Mouse (Mus musculus): ENCODE measurements around the gene BC030867. TPM values are rescaled to one million over a fixed set of nuclear protein-coding genes. Genes with fewer than 3 reads are reported as not detected.
A peak's percentile ranks its signal among the peaks of the same experiment; 100 is the strongest.

BC030867 gene
- polyA plus RNA-seq, 1 experiment = 5.2 TPM

GRCm38 (mm10) chr11:102258095-102258494, 9.4 kb downstream of the BC030867 start:
- Histone ChIP-seq H3K36me3 (ENCODE audit: control insufficient read depth, insufficient read depth, low read length) (peaks cover 5% of the 10 kb centered on the region), H3K27ac (ENCODE audit: insufficient read depth, low read depth, low read length) (no peak overlapping the region), H3K4me1 (ENCODE audit: control insufficient read depth, insufficient read depth, insufficient read length, low read length) (no peaks in the 10 kb centered on the region), H3K27me3 (ENCODE audit: control insufficient read depth, insufficient read depth, low read length) (no peaks in the 10 kb centered on the region), H3K4me3 (ENCODE audit: low read depth, low read length) (no peak overlapping the region)
- WGBS = 82% methylated on average over 6 of the region's 6 CpGs
- TF ChIP-seq POLR2A (IDR thresholded peaks at IDR 0.05; ENCODE audit: low read depth, low read length) (no peak), CTCF (IDR thresholded peaks at IDR 0.05; ENCODE audit: extremely low read depth, insufficient read length, insufficient replicate concordance, low read depth, low read length) (no peak)

- Histone ChIP-seq H3K27ac (ENCODE audit: insufficient read depth, low read depth, low read length) (no peak overlapping the region), H3K27me3 (ENCODE audit: control insufficient read depth, insufficient read depth, low read length) (no peaks in the 10 kb centered on the region), H3K4me1 (ENCODE audit: control insufficient read depth, insufficient read depth, insufficient read length, low read length) (no peaks in the 10 kb centered on the region), H3K4me3 (ENCODE audit: low read depth, low read length) (no peak overlapping the region), H3K36me3 (ENCODE audit: control insufficient read depth, insufficient read depth, low read length) (peaks cover 5% of the 10 kb centered on the region)
- TF ChIP-seq POLR2A (IDR thresholded peaks at IDR 0.05; ENCODE audit: low read depth, low read length) (no peak), CTCF (IDR thresholded peaks at IDR 0.05; ENCODE audit: extremely low read depth, insufficient read length, insufficient replicate concordance, low read depth, low read length) (peak; percentile 11; the same call in 1 of the 2 replicates)
- 92% methylated on average over 3 of the region's 3 CpGs for WGBS
Observed at GRCm38 (mm10) chr11:102258521-102258920, 9.8 kb downstream of the BC030867 start.

GRCm38 (mm10) chr11:102263211-102263610, 14.5 kb downstream of the BC030867 start:
- 87% methylated on average over 7 of the region's 7 CpGs for WGBS
- no peak overlapping the region for H3K27ac ChIP-seq (ENCODE audit: insufficient read depth, low read depth, low read length)
- TF ChIP-seq CTCF (IDR thresholded peaks at IDR 0.05; ENCODE audit: extremely low read depth, insufficient read length, insufficient replicate concordance, low read depth, low read length) (no peak), POLR2A (IDR thresholded peaks at IDR 0.05; ENCODE audit: low read depth, low read length) (no peak)
- peaks cover 2% of the 10 kb centered on the region; the same call in 1 of the 2 replicates for H3K36me3 ChIP-seq (ENCODE audit: control insufficient read depth, insufficient read depth, low read length)
- no peak overlapping the region for H3K4me3 ChIP-seq (ENCODE audit: low read depth, low read length)
- no peaks in the 10 kb centered on the region for H3K27me3 ChIP-seq (ENCODE audit: control insufficient read depth, insufficient read depth, low read length)
- H3K4me1 ChIP-seq (ENCODE audit: control insufficient read depth, insufficient read depth, insufficient read length, low read length) = no peaks in the 10 kb centered on the region; the same call in 1 of the 2 replicates

- 84% methylated on average over 14 of the region's 14 CpGs for WGBS
- Histone ChIP-seq H3K27me3 (ENCODE audit: control insufficient read depth, insufficient read depth, low read length) (no peaks in the 10 kb centered on the region), H3K27ac (ENCODE audit: insufficient read depth, low read depth, low read length) (no peak overlapping the region), H3K4me1 (ENCODE audit: control insufficient read depth, insufficient read depth, insufficient read length, low read length) (no peaks in the 10 kb centered on the region; the same call in 1 of the 2 replicates), H3K36me3 (ENCODE audit: control insufficient read depth, insufficient read depth, low read length) (no peaks in the 10 kb centered on the region), H3K4me3 (ENCODE audit: low read depth, low read length) (no peak overlapping the region)
- TF ChIP-seq POLR2A (IDR thresholded peaks at IDR 0.05; ENCODE audit: low read depth, low read length) (no peak), CTCF (IDR thresholded peaks at IDR 0.05; ENCODE audit: extremely low read depth, insufficient read length, insufficient replicate concordance, low read depth, low read length) (no peak)
Observed at GRCm38 (mm10) chr11:102265816-102266215, 17.1 kb downstream of the BC030867 start.

- TF ChIP-seq POLR2A (IDR thresholded peaks at IDR 0.05; ENCODE audit: low read depth, low read length) (no peak), CTCF (IDR thresholded peaks at IDR 0.05; ENCODE audit: extremely low read depth, insufficient read length, insufficient replicate concordance, low read depth, low read length) (no peak)
- H3K36me3 ChIP-seq (ENCODE audit: control insufficient read depth, insufficient read depth, low read length) = no peaks in the 10 kb centered on the region
- WGBS = 87% methylated on average over 8 of the region's 8 CpGs
- no peak overlapping the region for H3K27ac ChIP-seq (ENCODE audit: insufficient read depth, low read depth, low read length)
- no peaks in the 10 kb centered on the region; the same call in 1 of the 2 replicates for H3K4me1 ChIP-seq (ENCODE audit: control insufficient read depth, insufficient read depth, insufficient read length, low read length)
- no peaks in the 10 kb centered on the region for H3K27me3 ChIP-seq (ENCODE audit: control insufficient read depth, insufficient read depth, low read length)
- H3K4me3 ChIP-seq (ENCODE audit: low read depth, low read length) = no peak overlapping the region
Observed at GRCm38 (mm10) chr11:102266631-102267355, 18.1 kb downstream of the BC030867 start.

GRCm38 (mm10) chr11:102267480-102267879, 18.8 kb downstream of the BC030867 start:
- WGBS = 8% methylated on average over 11 of the region's 11 CpGs
- TF ChIP-seq POLR2A (IDR thresholded peaks at IDR 0.05; ENCODE audit: low read depth, low read length) (no peak), CTCF (IDR thresholded peaks at IDR 0.05; ENCODE audit: extremely low read depth, insufficient read length, insufficient replicate concordance, low read depth, low read length) (peak; percentile 72; the same call in 1 of the 2 replicates)
- Histone ChIP-seq H3K4me3 (ENCODE audit: low read depth, low read length) (no peak overlapping the region), H3K36me3 (ENCODE audit: control insufficient read depth, insufficient read depth, low read length) (no peaks in the 10 kb centered on the region), H3K27me3 (ENCODE audit: control insufficient read depth, insufficient read depth, low read length) (no peaks in the 10 kb centered on the region), H3K4me1 (ENCODE audit: control insufficient read depth, insufficient read depth, insufficient read length, low read length) (no peaks in the 10 kb centered on the region; the same call in 1 of the 2 replicates), H3K27ac (ENCODE audit: insufficient read depth, low read depth, low read length) (no peak overlapping the region)

- 87% methylated on average over 12 of the region's 12 CpGs for WGBS
- TF ChIP-seq POLR2A (IDR thresholded peaks at IDR 0.05; ENCODE audit: low read depth, low read length) (no peak), CTCF (IDR thresholded peaks at IDR 0.05; ENCODE audit: extremely low read depth, insufficient read length, insufficient replicate concordance, low read depth, low read length) (no peak)
- no peaks in the 10 kb centered on the region for H3K36me3 ChIP-seq (ENCODE audit: control insufficient read depth, insufficient read depth, low read length)
- no peaks in the 10 kb centered on the region for H3K27me3 ChIP-seq (ENCODE audit: control insufficient read depth, insufficient read depth, low read length)
- no peak within 1 kb of the TSS for H3K4me3 ChIP-seq (ENCODE audit: low read depth, low read length)
- H3K27ac ChIP-seq (ENCODE audit: insufficient read depth, low read depth, low read length) = no peak within 1 kb of the TSS
- no peaks in the 10 kb centered on the region; the same call in 1 of the 2 replicates for H3K4me1 ChIP-seq (ENCODE audit: control insufficient read depth, insufficient read depth, insufficient read length, low read length)
Observed at GRCm38 (mm10) chr11:102268520-102269244, 20.0 kb downstream of the BC030867 start, which contains the start of gene Asb16. Gene Asb16, plus strand, starts transcription at chr11:102268743.
